Mouse (Mus musculus) heart, adult 2 months (tissue): ENCODE results near the gene Akr1c14.
A peak's percentile ranks its signal among the peaks of the same experiment; 100 is the strongest.

Source experiments
- CTCF ChIP-seq: fragments of 200-600 bp; IDR thresholded peaks from 2 replicates; pipeline ENCODE4 v1.8.1; 2022; ENCODE audit warnings: antibody characterized with exemption, mild to moderate bottlenecking, moderate library complexity
- EP300 ChIP-seq: fragments of 200-500 bp; IDR thresholded peaks from 2 replicates; pipeline ENCODE4 v1.6.1; 2011; ENCODE audit warnings: low read depth, low read length, control low read depth; ENCODE audit not compliant: insufficient read depth
- POLR2A ChIP-seq: fragments of 200-500 bp; IDR thresholded peaks from 2 replicates; pipeline ENCODE4 v1.6.1; 2011; ENCODE audit warnings: mild to moderate bottlenecking, low read depth, low read length, control low read depth; ENCODE audit not compliant: insufficient read depth

DNA sequence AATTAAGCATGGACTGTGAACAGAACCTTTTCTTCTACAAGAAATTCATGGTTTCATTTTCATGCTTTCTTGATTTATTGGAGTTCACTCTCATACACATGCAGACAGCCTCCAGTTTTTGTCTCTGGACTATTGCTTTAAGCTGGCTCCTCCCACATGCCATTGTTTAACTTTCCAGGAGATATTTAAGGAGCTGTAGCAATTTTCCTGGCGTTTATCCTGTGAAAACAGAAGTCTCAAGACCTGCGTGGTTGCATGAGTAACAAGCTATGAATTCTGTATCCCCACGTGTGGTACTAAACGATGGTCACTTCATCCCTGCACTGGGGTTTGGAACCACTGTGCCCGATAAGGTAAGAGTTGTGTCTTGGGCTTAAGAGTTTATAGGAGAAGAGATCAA is 10.6 kb downstream of the Akr1c14 start:
- TF ChIP-seq CTCF (no peak), EP300 (no peak), POLR2A (peak; percentile 52; the same call in 1 of the 2 replicates)
